Mouse (Mus musculus) CD4-positive, CD25-positive, alpha-beta regulatory T cell (primary cell): ENCODE measurements around the gene AU040320. TPM values are rescaled to one million over a fixed set of nuclear protein-coding genes. Genes with fewer than 3 reads are reported as not detected.

Experiments used
- polyA plus RNA-seq: library from polyadenylated mRNA; unstranded; fragments of 100-300 nt; shearing (Covaris generic); gene quantifications from one replicate; pipeline ENCODE4 v1.2.1, GENCODE M21; 2017

AU040320 gene
- 40.6 TPM for polyA plus RNA-seq

GRCm38 (mm10) chr4:126753268-126754230 lies at the start of gene AU040320, which contains the start of gene Ncdn:
TSS of gene AU040320 (plus strand) at chr4:126753544.
TSS of gene Ncdn (minus strand) at chr4:126753438.

GRCm38 (mm10) chr4:126736001-126736414 lies 17.3 kb upstream of the AU040320 start, which contains the start of gene Tfap2e:
TSS of gene Tfap2e (minus strand) at chr4:126736240.

Other genes with a start within 250 kb of the AU040320 start
- gene Ago4, start 220.1 kb upstream of the AU040320 start, polyA plus RNA-seq, result 0.14 TPM
- 1.5 TPM for gene Clspn, start 196.6 kb upstream of the AU040320 start, polyA plus RNA-seq
- gene 5730409E04Rik, start 143.7 kb upstream of the AU040320 start, polyA plus RNA-seq, result 0.12 TPM
- gene Psmb2, start 75.9 kb upstream of the AU040320 start, polyA plus RNA-seq, result 288 TPM
- gene Tfap2e, start 17.3 kb upstream of the AU040320 start, polyA plus RNA-seq, result not detected
- gene Ncdn, start 106 bp upstream of the AU040320 start, polyA plus RNA-seq, result 54.8 TPM
- gene Zmym4, start 214.6 kb downstream of the AU040320 start, polyA plus RNA-seq, result 52.4 TPM